ENCODE assay signal across 9 mouse cellular contexts in genomic region chr17:34218675-34219074, GRCm38 (mm10). TPM values are rescaled to one million over a fixed set of nuclear protein-coding genes. Genes with fewer than 3 reads are reported as not detected.
DNase-seq lines count a peak whose midpoint lies in the region; ATAC-seq and TF ChIP-seq lines count a peak whose summit lies in the region.
"Had no signal": no experiment of that assay in that cellular context is flagged by ENCODE, and none has a peak within 500 bp of the region (broad histone marks: within the 10 kb centered on the region; RNA-seq: fewer than 3 reads in every experiment).

No protein-coding gene starts in this region.

- no peaks in the 10 kb centered on the region for H3K9me3 ChIP-seq in hindbrain, postnatal 0 days (ENCODE audit: low read length)
- H3K9me3 ChIP-seq in hindbrain, embryonic 12.5 days (replicated peaks): no peaks in the 10 kb centered on the region
- H3K9me3 ChIP-seq: liver, embryonic 15.5 days had no signal

- TF ChIP-seq CTCF in hindbrain, postnatal 0 days (IDR thresholded peaks at IDR 0.05; ENCODE audit: low read depth): no peak

- no peak overlapping the region for H3K9ac ChIP-seq in hindbrain, postnatal 0 days (replicated peaks; ENCODE audit: low read length)
- H3K9ac ChIP-seq in hindbrain, embryonic 12.5 days: no peak overlapping the region
- H3K9ac ChIP-seq: liver, embryonic 15.5 days had no signal

- peaks cover 4% of the 10 kb centered on the region for H3K27me3 ChIP-seq in hindbrain, postnatal 0 days (ENCODE audit: insufficient read depth, low read length)
- H3K27me3 ChIP-seq in hindbrain, embryonic 12.5 days: peaks cover 23% of the 10 kb centered on the region

- ATAC-seq in hindbrain, postnatal 0 days: peak; percentile 59; the same call in 1 of the 2 replicates
- no peak for ATAC-seq in hindbrain, embryonic 12.5 days (ENCODE audit: low FRiP score)
- ATAC-seq in monocyte, adult 5-6 weeks (replicated peaks; ENCODE audit: insufficient number of reproducible peaks, low FRiP score, low TSS enrichment, poor library complexity, severe bottlenecking): no peak
- no peak for ATAC-seq in cerebellum, adult (ENCODE audit: insufficient number of reproducible peaks, low FRiP score, low TSS enrichment)

- H3K36me3 ChIP-seq in hindbrain, postnatal 0 days (ENCODE audit: insufficient read depth, low read length): no peaks in the 10 kb centered on the region
- H3K36me3 ChIP-seq in hindbrain, embryonic 12.5 days: no peaks in the 10 kb centered on the region
- H3K36me3 ChIP-seq: liver, embryonic 15.5 days had no signal

- no peaks in the 10 kb centered on the region for H3K4me1 ChIP-seq in hindbrain, postnatal 0 days (ENCODE audit: insufficient read depth, low read length)
- no peaks in the 10 kb centered on the region for H3K4me1 ChIP-seq in hindbrain, embryonic 12.5 days
- H3K4me1 ChIP-seq: liver, embryonic 15.5 days had no signal

- H3K27ac ChIP-seq in hindbrain, postnatal 0 days: no peak overlapping the region
- no peak overlapping the region for H3K27ac ChIP-seq in hindbrain, embryonic 12.5 days
- H3K27ac ChIP-seq: liver, embryonic 15.5 days had no signal

- intact Hi-C loops in heart, postnatal 10 days (cut with DNase I): loop anchor here (2.0 kb wide), 1 partner anchor 16 kb away; no protein-coding TSS in a partner anchor

- no peak overlapping the region for H3K4me2 ChIP-seq in hindbrain, postnatal 0 days (ENCODE audit: low read depth, low read length)
- no peak overlapping the region for H3K4me2 ChIP-seq in hindbrain, embryonic 12.5 days (replicated peaks)
- H3K4me2 ChIP-seq: liver, embryonic 15.5 days had no signal

- peak; percentile 45 for DNase-seq in hindbrain, postnatal 0 days (ENCODE audit: low spot score)
- DNase-seq in 3134 (ENCODE audit: extremely low read depth, insufficient read length, low spot score): peak; percentile 34
- peak; percentile 78 for DNase-seq in adrenal gland, adult 2 months
- DNase-seq in heart, postnatal 10 days: peak; percentile 72 to 75
- peak; percentile 64 for DNase-seq in lung, postnatal 10 days

- 53% methylated on average over 11 of the region's 11 CpGs for WGBS in hindbrain, postnatal 0 days
- WGBS in hindbrain, embryonic 12.5 days: 82% methylated on average over 11 of the region's 11 CpGs

- no peak overlapping the region for H3K4me3 ChIP-seq in hindbrain, postnatal 0 days (ENCODE audit: low read length)
- H3K4me3 ChIP-seq in hindbrain, embryonic 12.5 days: no peak overlapping the region
- H3K4me3 ChIP-seq: liver, embryonic 15.5 days had no signal

RNA-seq across cellular contexts. Expression of gene Tap2, which starts 15.3 kb away (rescaled TPM):
- total RNA-seq in hindbrain, postnatal 0 days (2014; rRNA removed): 0.89 and 1.8 TPM in 2 replicates
- 3.8 and 6.5 TPM in 2 replicates for polyA plus RNA-seq in hindbrain, postnatal 0 days (2015; fragmentation: Nextera tagmentation; extraction: Ambion mirVana)
- 1.3 and 1.4 TPM in 2 replicates for polyA plus RNA-seq in hindbrain, embryonic 12.5 days (2016; fragmentation: Nextera tagmentation; extraction: Ambion mirVana)
- 10 to 100 TPM; 43.6 to 55.6 TPM for total RNA-seq in adrenal gland, adult 2 months (2021)
- polyA plus RNA-seq in adrenal gland, adult 2 months (2012; rRNA removed): 61.0 and 64.1 TPM in 2 replicates
- 10 to 100 TPM; 17.6 to 20.3 TPM for total RNA-seq in heart, postnatal 10 days (2021)
- total RNA-seq in monocyte, adult 5-6 weeks (2017): 87.6 to 119 TPM (median 96.6 TPM) in 3 replicates

RNA-seq across cellular contexts. Expression of gene H2-Ob, which starts 20.0 kb away (rescaled TPM):
- 0.14 and 0.42 TPM in 2 replicates for total RNA-seq in hindbrain, postnatal 0 days (2014; rRNA removed)
- 0.13 and 0.35 TPM in 2 replicates for polyA plus RNA-seq in hindbrain, postnatal 0 days (2015; fragmentation: Nextera tagmentation; extraction: Ambion mirVana)
- polyA plus RNA-seq in hindbrain, embryonic 12.5 days (2016; fragmentation: Nextera tagmentation; extraction: Ambion mirVana): not detected in 2 replicates
- total RNA-seq in adrenal gland, adult 2 months (2021): 1 to 10 TPM in 1 of 2 experiments, under 1 TPM in 1; 0.49 to 1.3 TPM
- 0.91 TPM in 2 replicates for polyA plus RNA-seq in adrenal gland, adult 2 months (2012; rRNA removed)
- under 1 TPM; 0.77 to 0.92 TPM for total RNA-seq in heart, postnatal 10 days (2021)
- total RNA-seq in monocyte, adult 5-6 weeks (2017): 59.1 to 84.6 TPM (median 63.2 TPM) in 3 replicates

RNA-seq across cellular contexts. Expression of gene Psmb8, which starts 21.2 kb away (rescaled TPM):
- total RNA-seq in hindbrain, postnatal 0 days (2014; rRNA removed): 2.8 and 5.0 TPM in 2 replicates
- 6.5 and 6.9 TPM in 2 replicates for polyA plus RNA-seq in hindbrain, postnatal 0 days (2015; fragmentation: Nextera tagmentation; extraction: Ambion mirVana)
- 1.8 and 2.9 TPM in 2 replicates for polyA plus RNA-seq in hindbrain, embryonic 12.5 days (2016; fragmentation: Nextera tagmentation; extraction: Ambion mirVana)
- total RNA-seq in adrenal gland, adult 2 months (2021): 10 to 100 TPM; 21.8 to 41.4 TPM
- polyA plus RNA-seq in adrenal gland, adult 2 months (2012; rRNA removed): 49.6 and 68.0 TPM in 2 replicates
- total RNA-seq in heart, postnatal 10 days (2021): 10 to 100 TPM; 10.3 to 10.7 TPM
- 387 to 472 TPM (median 466 TPM) in 3 replicates for total RNA-seq in monocyte, adult 5-6 weeks (2017)

RNA-seq across cellular contexts. Expression of gene Psmb9, which starts 31.1 kb away (rescaled TPM):
- 0.68 and 4.3 TPM in 2 replicates for total RNA-seq in hindbrain, postnatal 0 days (2014; rRNA removed)
- 2.8 and 4.2 TPM in 2 replicates for polyA plus RNA-seq in hindbrain, postnatal 0 days (2015; fragmentation: Nextera tagmentation; extraction: Ambion mirVana)
- 1.0 TPM in 2 replicates for polyA plus RNA-seq in hindbrain, embryonic 12.5 days (2016; fragmentation: Nextera tagmentation; extraction: Ambion mirVana)
- 10 to 100 TPM; 12.1 to 20.6 TPM for total RNA-seq in adrenal gland, adult 2 months (2021)
- polyA plus RNA-seq in adrenal gland, adult 2 months (2012; rRNA removed): 45.1 and 54.8 TPM in 2 replicates
- total RNA-seq in heart, postnatal 10 days (2021): 1 to 10 TPM; 3.2 to 4.6 TPM
- 119 to 198 TPM (median 134 TPM) in 3 replicates for total RNA-seq in monocyte, adult 5-6 weeks (2017)

RNA-seq across cellular contexts. Expression of gene Tap1, which starts 31.3 kb away (rescaled TPM):
- 14.0 and 14.1 TPM in 2 replicates for total RNA-seq in hindbrain, postnatal 0 days (2014; rRNA removed)
- 8.0 and 8.1 TPM in 2 replicates for polyA plus RNA-seq in hindbrain, postnatal 0 days (2015; fragmentation: Nextera tagmentation; extraction: Ambion mirVana)
- 1.8 and 2.2 TPM in 2 replicates for polyA plus RNA-seq in hindbrain, embryonic 12.5 days (2016; fragmentation: Nextera tagmentation; extraction: Ambion mirVana)
- total RNA-seq in adrenal gland, adult 2 months (2021): 10 to 100 TPM; 15.4 to 19.1 TPM
- polyA plus RNA-seq in adrenal gland, adult 2 months (2012; rRNA removed): 44.5 and 44.9 TPM in 2 replicates
- 1 to 10 TPM; 6.7 to 7.0 TPM for total RNA-seq in heart, postnatal 10 days (2021)
- 145 to 195 TPM (median 175 TPM) in 3 replicates for total RNA-seq in monocyte, adult 5-6 weeks (2017)

Comparison
In these comparisons a context has a peak if more than half of its experiments do, and no peak if none do; other contexts are left out.
1. RNA of gene H2-Ob, which starts 20.0 kb away (total RNA-seq): 59.1 to 84.6 TPM in monocyte, adult 5-6 weeks; 0.49 to 1.3 TPM in adrenal gland, adult 2 months, 0.77 to 0.92 TPM in heart, postnatal 10 days and 0.14 to 0.42 TPM in hindbrain, postnatal 0 days; every median in the first group is over 10 times any median in the second.
2. Peak in every context shown above with its lines, with median percentiles within 50 percentile points of each other: DNase-seq.